Mouse (Mus musculus): Measurements from ENCODE around the gene Atp1a3. TPM values are rescaled to one million over a fixed set of nuclear protein-coding genes. Genes with fewer than 3 reads are reported as not detected.

The Atp1a3 gene
- polyA plus RNA-seq, 1 experiment: 5.6 TPM

DNA sequence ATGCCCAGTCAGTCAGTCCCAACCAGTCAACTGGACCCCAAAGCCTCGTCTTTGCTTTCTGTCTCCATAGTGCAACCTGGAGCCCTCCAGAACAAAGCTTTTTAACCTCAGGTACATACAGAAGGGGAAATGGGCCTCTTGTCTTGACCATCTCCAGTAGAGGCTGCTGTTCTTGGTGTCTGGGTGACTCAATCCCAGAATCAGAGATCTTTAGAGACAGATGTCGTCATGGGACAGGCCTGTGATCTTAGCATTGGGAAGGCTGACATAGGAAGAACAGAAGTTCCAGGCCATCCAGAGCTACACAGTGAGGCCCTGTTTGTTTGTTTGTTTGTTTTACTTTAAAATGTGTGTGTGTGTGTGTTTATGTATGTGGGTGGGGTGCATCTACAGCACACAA lies 41.5 kb downstream of the Atp1a3 start:
- Histone ChIP-seq H3K4me3 (ENCODE audit: control insufficient read depth, insufficient read depth, low read length) (no peak overlapping the region), H3K27ac (ENCODE audit: control insufficient read depth, insufficient read depth, low read length) (no peak overlapping the region), H3K4me1 (replicated peaks; ENCODE audit: control insufficient read depth, insufficient read depth, low read length) (no peaks in the 10 kb centered on the region), H3K27me3 (ENCODE audit: control insufficient read depth, insufficient read depth, low read length) (no peaks in the 10 kb centered on the region), H3K36me3 (ENCODE audit: control insufficient read depth, insufficient read depth, low read length) (no peaks in the 10 kb centered on the region)
- TF ChIP-seq POLR2A (IDR thresholded peaks at IDR 0.05; ENCODE audit: control insufficient read depth, extremely low read depth, insufficient read depth, low read length, poor library complexity): no peak
- no peak for TF ChIP-seq CTCF (IDR thresholded peaks at IDR 0.05; ENCODE audit: borderline replicate concordance, control insufficient read depth, extremely low read depth, insufficient read depth, low read length, poor library complexity)
- 83% methylated on average over 2 of the region's 2 CpGs for WGBS
- no peak for DNase-seq

DNA sequence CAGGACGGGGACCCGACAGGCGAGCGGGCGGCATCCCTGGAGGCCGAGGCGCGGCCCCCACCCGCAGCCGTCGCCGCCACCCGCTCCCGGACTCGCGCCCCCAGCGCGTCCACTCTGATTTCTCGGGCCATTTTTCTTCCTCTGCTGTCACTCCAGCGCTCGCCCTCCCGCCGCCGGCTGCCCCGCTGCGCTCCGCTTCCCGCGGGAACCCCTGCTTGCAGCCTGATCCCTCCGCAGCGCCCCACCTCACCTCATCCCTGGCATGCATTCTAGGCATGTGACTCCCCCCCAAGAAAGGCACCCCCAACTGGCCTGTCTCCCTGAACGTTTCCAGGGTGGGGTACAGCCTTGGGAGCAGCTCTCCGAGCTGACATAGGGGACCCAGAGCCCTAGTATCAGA lies 50.5 kb downstream of the Atp1a3 start:
- TF ChIP-seq POLR2A (IDR thresholded peaks at IDR 0.05; ENCODE audit: control insufficient read depth, extremely low read depth, insufficient read depth, low read length, poor library complexity): no peak
- TF ChIP-seq CTCF (IDR thresholded peaks at IDR 0.05; ENCODE audit: borderline replicate concordance, control insufficient read depth, extremely low read depth, insufficient read depth, low read length, poor library complexity): no peak
- H3K27ac ChIP-seq (ENCODE audit: control insufficient read depth, insufficient read depth, low read length): no peak overlapping the region
- H3K4me3 ChIP-seq (ENCODE audit: control insufficient read depth, insufficient read depth, low read length): no peak overlapping the region
- no peak for DNase-seq
- H3K27me3 ChIP-seq (ENCODE audit: control insufficient read depth, insufficient read depth, low read length): no peaks in the 10 kb centered on the region; the same call in 1 of the 2 replicates
- H3K36me3 ChIP-seq (ENCODE audit: control insufficient read depth, insufficient read depth, low read length): no peaks in the 10 kb centered on the region
- WGBS: 76% methylated on average over 33 of the region's 33 CpGs
- H3K4me1 ChIP-seq (replicated peaks; ENCODE audit: control insufficient read depth, insufficient read depth, low read length): peaks cover 12% of the 10 kb centered on the region

GRCm38 (mm10) chr7:24954450-24954849 lies 51.3 kb downstream of the Atp1a3 start:
- Histone ChIP-seq H3K27ac (ENCODE audit: control insufficient read depth, insufficient read depth, low read length) (no peak overlapping the region), H3K36me3 (ENCODE audit: control insufficient read depth, insufficient read depth, low read length) (no peaks in the 10 kb centered on the region), H3K4me1 (replicated peaks; ENCODE audit: control insufficient read depth, insufficient read depth, low read length) (peaks cover 12% of the 10 kb centered on the region), H3K4me3 (ENCODE audit: control insufficient read depth, insufficient read depth, low read length) (peak overlapping the region; percentile 51), H3K27me3 (ENCODE audit: control insufficient read depth, insufficient read depth, low read length) (no peaks in the 10 kb centered on the region; the same call in 1 of the 2 replicates)
- WGBS: 4% methylated on average over 30 of the region's 30 CpGs
- DNase-seq: peak; percentile 62
- TF ChIP-seq POLR2A (IDR thresholded peaks at IDR 0.05; ENCODE audit: control insufficient read depth, extremely low read depth, insufficient read depth, low read length, poor library complexity): no peak

- WGBS: 3% methylated on average over 24 of the region's 24 CpGs
- peak overlapping the region; percentile 49 for H3K4me3 ChIP-seq (ENCODE audit: control insufficient read depth, insufficient read depth, low read length)
- H3K36me3 ChIP-seq (ENCODE audit: control insufficient read depth, insufficient read depth, low read length): no peaks in the 10 kb centered on the region
- no peak for TF ChIP-seq POLR2A (IDR thresholded peaks at IDR 0.05; ENCODE audit: control insufficient read depth, extremely low read depth, insufficient read depth, low read length, poor library complexity)
- no peak for TF ChIP-seq CTCF (IDR thresholded peaks at IDR 0.05; ENCODE audit: borderline replicate concordance, control insufficient read depth, extremely low read depth, insufficient read depth, low read length, poor library complexity)
- DNase-seq: no peak
- no peaks in the 10 kb centered on the region; the same call in 1 of the 2 replicates for H3K27me3 ChIP-seq (ENCODE audit: control insufficient read depth, insufficient read depth, low read length)
- H3K27ac ChIP-seq (ENCODE audit: control insufficient read depth, insufficient read depth, low read length): no peak overlapping the region
- H3K4me1 ChIP-seq (replicated peaks; ENCODE audit: control insufficient read depth, insufficient read depth, low read length): peaks cover 12% of the 10 kb centered on the region
Measured at GRCm38 (mm10) chr7:24953966-24954365, 51.8 kb downstream of the Atp1a3 start.

GRCm38 (mm10) chr7:24949958-24950623 lies 55.7 kb downstream of the Atp1a3 start:
- peak; percentile 84 for DNase-seq
- TF ChIP-seq CTCF (IDR thresholded peaks at IDR 0.05; ENCODE audit: borderline replicate concordance, control insufficient read depth, extremely low read depth, insufficient read depth, low read length, poor library complexity) (peak; percentile 85; the same call in 1 of the 2 replicates), POLR2A (IDR thresholded peaks at IDR 0.05; ENCODE audit: control insufficient read depth, extremely low read depth, insufficient read depth, low read length, poor library complexity) (no peak)
- H3K4me3 ChIP-seq (ENCODE audit: control insufficient read depth, insufficient read depth, low read length): no peak overlapping the region
- H3K27me3 ChIP-seq (ENCODE audit: control insufficient read depth, insufficient read depth, low read length): peaks cover 14% of the 10 kb centered on the region
- H3K36me3 ChIP-seq (ENCODE audit: control insufficient read depth, insufficient read depth, low read length): no peaks in the 10 kb centered on the region
- WGBS: 9% methylated on average over 8 of the region's 8 CpGs
- peaks cover 13% of the 10 kb centered on the region for H3K4me1 ChIP-seq (replicated peaks; ENCODE audit: control insufficient read depth, insufficient read depth, low read length)
- H3K27ac ChIP-seq (ENCODE audit: control insufficient read depth, insufficient read depth, low read length): no peak overlapping the region

GRCm38 (mm10) chr7:24948774-24949173 lies 57.0 kb downstream of the Atp1a3 start:
- H3K36me3 ChIP-seq (ENCODE audit: control insufficient read depth, insufficient read depth, low read length): no peaks in the 10 kb centered on the region
- H3K4me3 ChIP-seq (ENCODE audit: control insufficient read depth, insufficient read depth, low read length): no peak overlapping the region
- no peak overlapping the region for H3K27ac ChIP-seq (ENCODE audit: control insufficient read depth, insufficient read depth, low read length)
- peaks cover 21% of the 10 kb centered on the region for H3K27me3 ChIP-seq (ENCODE audit: control insufficient read depth, insufficient read depth, low read length)
- peaks cover 12% of the 10 kb centered on the region; the same call in 1 of the 2 replicates for H3K4me1 ChIP-seq (replicated peaks; ENCODE audit: control insufficient read depth, insufficient read depth, low read length)
- DNase-seq: no peak
- WGBS: 5% methylated on average over 29 of the region's 29 CpGs
- TF ChIP-seq POLR2A (IDR thresholded peaks at IDR 0.05; ENCODE audit: control insufficient read depth, extremely low read depth, insufficient read depth, low read length, poor library complexity): no peak
